Mouse (Mus musculus) MEL (cell line): Measurements from ENCODE around the gene Adap2. TPM values are rescaled to one million over a fixed set of nuclear protein-coding genes. Genes with fewer than 3 reads are reported as not detected.

Experiments used
- DNase-seq: peaks from one replicate; pipeline ENCODE4 v3.0.0; 2011; ENCODE audit warnings: low read depth, low spot score
- H3K27ac ChIP-seq: 2 replicates; pipeline ENCODE4 v1.5.1; 2012; ENCODE audit warnings: low read depth, mild to moderate bottlenecking, control low read depth, low read length, moderate library complexity; ENCODE audit not compliant: control insufficient read depth
- H3K27me3 ChIP-seq, 2 experiments: fragments of 150-350 bp in 1 of 2; sonication (generic) in 1 of 2; 2 replicates each; pipeline ENCODE4 v1.6.1; 2012; ENCODE audit warnings: low read length in 2 of 2, mild to moderate bottlenecking in 2 of 2, improper control_type of control experiment in 1 of 2, moderate library complexity in 1 of 2; ENCODE audit not compliant: insufficient read depth in 2 of 2, control insufficient read depth in 1 of 2
- H3K36me3 ChIP-seq, 2 experiments: 2 replicates each; pipeline ENCODE4 v1.6.1; 2012 to 2014; ENCODE audit warnings: low read length in 2 of 2, improper control_type of control experiment in 1 of 2, inconsistent platforms in 1 of 2, mild to moderate bottlenecking in 1 of 2; ENCODE audit not compliant: insufficient read depth in 2 of 2, control insufficient read depth in 1 of 2
- H3K4me1 ChIP-seq, 2 experiments: fragments of 150-350 bp in 1 of 2; sonication (generic) in 1 of 2; 2 replicates each; pipeline ENCODE4 v1.6.1; 2012; ENCODE audit warnings: low read length in 2 of 2, improper control_type of control experiment in 1 of 2, mild to moderate bottlenecking in 1 of 2; ENCODE audit not compliant: insufficient read depth in 2 of 2, control insufficient read depth in 1 of 2
- H3K4me3 ChIP-seq, 2 experiments: fragments of 150-350 bp in 1 of 2; sonication (generic) in 1 of 2; 2 replicates each; pipeline ENCODE4 v1.5.1; 2012; ENCODE audit warnings: low read depth in 2 of 2, low read length in 2 of 2, mild to moderate bottlenecking in 2 of 2, moderate library complexity in 2 of 2, control low read depth in 1 of 2, improper control_type of control experiment in 1 of 2; ENCODE audit not compliant: control insufficient read depth in 1 of 2, insufficient read depth in 1 of 2
- H3K79me2 ChIP-seq: 2 replicates; pipeline ENCODE4 v1.6.1; 2012; ENCODE audit warnings: mild to moderate bottlenecking, low read length, moderate library complexity; ENCODE audit not compliant: control insufficient read depth, poor library complexity, insufficient read depth
- H3K9ac ChIP-seq: 2 replicates; pipeline ENCODE4 v1.6.1; 2012; ENCODE audit warnings: low read depth, mild to moderate bottlenecking, control low read depth, low read length, moderate library complexity; ENCODE audit not compliant: control insufficient read depth, poor library complexity, severe bottlenecking
- H3K9me3 ChIP-seq: fragments of 150-350 bp; sonication (generic); replicated peaks from 2 replicates; pipeline ENCODE4 v1.6.1; 2012; ENCODE audit warnings: mild to moderate bottlenecking, low read length, improper control_type of control experiment, moderate library complexity; ENCODE audit not compliant: insufficient read depth
- BHLHE40 ChIP-seq: IDR thresholded peaks from 2 replicates; pipeline ENCODE4 v1.6.1; 2012; ENCODE audit warnings: low read depth, mild to moderate bottlenecking, inconsistent platforms, low read length, improper control_type of control experiment, borderline replicate concordance
- CHD1 ChIP-seq: IDR thresholded peaks from 2 replicates; pipeline ENCODE4 v1.6.1; 2012; ENCODE audit warnings: low read depth, mild to moderate bottlenecking, inconsistent platforms, low read length, improper control_type of control experiment
- CHD2 ChIP-seq: IDR thresholded peaks from 2 replicates; pipeline ENCODE4 v1.6.1; 2011; ENCODE audit warnings: low read length, improper control_type of control experiment
- CTCF ChIP-seq, 3 experiments: IDR thresholded peaks in 2 of 3; conservative IDR thresholded peaks in 1 of 3; 2 replicates each; pipeline ENCODE4 v1.5.1; 2011 to 2012; ENCODE audit warnings: low read length in 3 of 3, low read depth in 2 of 3, mild to moderate bottlenecking in 2 of 3, improper control_type of control experiment in 1 of 3, inconsistent platforms in 1 of 3, mixed read lengths in 1 of 3, moderate library complexity in 1 of 3; ENCODE audit not compliant: control insufficient read depth in 1 of 3, insufficient read depth in 1 of 3, poor library complexity in 1 of 3, severe bottlenecking in 1 of 3
- E2F4 ChIP-seq: IDR thresholded peaks from 2 replicates; pipeline ENCODE4 v1.6.1; 2011; ENCODE audit warnings: low read depth, low read length, improper control_type of control experiment, borderline replicate concordance
- ELF1 ChIP-seq: IDR thresholded peaks from 2 replicates; pipeline ENCODE4 v1.6.1; 2014; ENCODE audit warnings: low read depth, mild to moderate bottlenecking, inconsistent platforms, low read length, improper control_type of control experiment, moderate library complexity
- ETS1 ChIP-seq: IDR thresholded peaks from 2 replicates; pipeline ENCODE4 v1.6.1; 2012; ENCODE audit warnings: low read depth, mild to moderate bottlenecking, inconsistent platforms, low read length, improper control_type of control experiment, moderate library complexity
- GABPA ChIP-seq: IDR thresholded peaks from 2 replicates; pipeline ENCODE4 v1.6.1; 2012; ENCODE audit warnings: low read depth, mild to moderate bottlenecking, inconsistent platforms, low read length, improper control_type of control experiment, moderate library complexity
- GATA1 ChIP-seq: IDR thresholded peaks from 2 replicates; pipeline ENCODE4 v1.6.1; 2011; ENCODE audit warnings: low read depth, low read length, improper control_type of control experiment
- HCFC1 ChIP-seq: IDR thresholded peaks from 2 replicates; pipeline ENCODE4 v1.6.1; 2012; ENCODE audit warnings: low read depth, mild to moderate bottlenecking, inconsistent platforms, low read length, improper control_type of control experiment, moderate library complexity
- JUND ChIP-seq: IDR thresholded peaks from 2 replicates; pipeline ENCODE4 v1.6.1; 2011; ENCODE audit warnings: low read depth, mild to moderate bottlenecking, improper control_type of control experiment, low read length
- KAT2A ChIP-seq: conservative IDR thresholded peaks from 2 replicates; pipeline ENCODE4 v1.6.1; 2012; ENCODE audit warnings: low read depth, low read length, improper control_type of control experiment, inconsistent platforms
- MAFK ChIP-seq: IDR thresholded peaks from 2 replicates; pipeline ENCODE4 v1.6.1; 2011; ENCODE audit warnings: low read depth, mild to moderate bottlenecking, low read length, improper control_type of control experiment, borderline replicate concordance
- MAX ChIP-seq: IDR thresholded peaks from 2 replicates; pipeline ENCODE4 v1.6.1; 2011; ENCODE audit warnings: low read length, improper control_type of control experiment
- MEF2A ChIP-seq: IDR thresholded peaks from 2 replicates; pipeline ENCODE4 v1.6.1; 2014; ENCODE audit warnings: low read depth, mild to moderate bottlenecking, inconsistent platforms, low read length, improper control_type of control experiment; ENCODE audit not compliant: poor library complexity, insufficient replicate concordance, severe bottlenecking; ENCODE audit errors: extremely low read depth
- MYB ChIP-seq: IDR thresholded peaks from 2 replicates; pipeline ENCODE4 v1.6.1; 2011; ENCODE audit warnings: mild to moderate bottlenecking, low read depth, low read length, improper control_type of control experiment
- MYC ChIP-seq: IDR thresholded peaks from 2 replicates; pipeline ENCODE4 v1.6.1; 2011; ENCODE audit warnings: low read depth, mild to moderate bottlenecking, low read length, improper control_type of control experiment, moderate library complexity
- POLR2AphosphoS2 ChIP-seq: IDR thresholded peaks from 2 replicates; pipeline ENCODE4 v1.6.1; 2011; ENCODE audit warnings: low read length, improper control_type of control experiment
- POLR2AphosphoS5 ChIP-seq: IDR thresholded peaks from 2 replicates; pipeline ENCODE4 v1.6.1; 2012; ENCODE audit warnings: low read depth, borderline replicate concordance, mild to moderate bottlenecking, inconsistent platforms, low read length, moderate library complexity, mixed read lengths
- SMC3 ChIP-seq: IDR thresholded peaks from 2 replicates; pipeline ENCODE4 v1.6.1; 2011; ENCODE audit warnings: low read depth, low read length, improper control_type of control experiment
- TBP ChIP-seq: IDR thresholded peaks from 2 replicates; pipeline ENCODE4 v1.8.0; 2011; ENCODE audit warnings: low read depth, low read length, improper control_type of control experiment
- TCF12 ChIP-seq: IDR thresholded peaks from 2 replicates; pipeline ENCODE4 v1.6.1; 2014; ENCODE audit warnings: low read depth, mild to moderate bottlenecking, inconsistent platforms, low read length, improper control_type of control experiment, moderate library complexity
- UBTF ChIP-seq: IDR thresholded peaks from 2 replicates; pipeline ENCODE4 v1.6.1; 2012; ENCODE audit warnings: low read depth, mild to moderate bottlenecking, inconsistent platforms, low read length, improper control_type of control experiment, moderate library complexity, borderline replicate concordance; ENCODE audit not compliant: insufficient read depth
- USF1 ChIP-seq: IDR thresholded peaks from 2 replicates; pipeline ENCODE4 v1.6.1; 2014; ENCODE audit warnings: low read depth, mild to moderate bottlenecking, inconsistent platforms, low read length, improper control_type of control experiment, moderate library complexity
- ZKSCAN1 ChIP-seq: IDR thresholded peaks from 2 replicates; pipeline ENCODE4 v1.6.1; 2012; ENCODE audit warnings: low read depth, mild to moderate bottlenecking, inconsistent platforms, low read length, improper control_type of control experiment, moderate library complexity
- ZMIZ1 ChIP-seq: IDR thresholded peaks from 2 replicates; pipeline ENCODE4 v1.6.1; 2012; ENCODE audit warnings: low read depth, mild to moderate bottlenecking, inconsistent platforms, low read length, improper control_type of control experiment, moderate library complexity
- polyA plus RNA-seq, 2 experiments: library from polyadenylated mRNA; stranded (reverse) in 1 of 2; unstranded in 1 of 2; fragments of >175 nt in 1 of 2; fragments of >200 nt in 1 of 2; gene quantifications; 2 replicates each; pipeline versions ENCODE4 v1.2.1 to v1.2.4; 2012; ENCODE audit warnings: low replicate concordance in 2 of 2, low read depth in 1 of 2; ENCODE audit not compliant: insufficient read length in 2 of 2, insufficient read depth in 1 of 2, missing spikeins in 1 of 2
- total RNA-seq: library from RNA; depleted of rRNA; stranded (reverse); fragments of 300-350 nt; gene quantifications from 2 replicates; pipeline ENCODE4 v1.2.3, GENCODE M21; 2012

Adap2 gene
- total and polyA plus RNA-seq, 3 experiments = not detected

- Histone ChIP-seq H3K9ac (no peak overlapping the region), H3K27me3 (peaks cover 2 to 4% of the 10 kb centered on the region in 2 experiments; a peak in 2 of 4 replicates), H3K9me3 (no peaks in the 10 kb centered on the region), H3K79me2 (no peaks in the 10 kb centered on the region), H3K4me1 (no peaks in the 10 kb centered on the region), H3K36me3 (no peaks in the 10 kb centered on the region), H3K4me3 (no peak overlapping the region), H3K27ac (no peak overlapping the region)
- TF ChIP-seq SMC3 = no peak
- no peak for TF ChIP-seq CTCF (IDR thresholded peaks at IDR 0.05 in 2 of 3, conservative IDR thresholded peaks at IDR 0.05 in 1 of 3; ENCODE audit: control insufficient read depth in 1 of 3, insufficient read depth in 1 of 3, low read depth in 2 of 3, low read length in 3 of 3, poor library complexity in 1 of 3, severe bottlenecking in 1 of 3)
- no peak for TF ChIP-seq TCF12
- no peak for TF ChIP-seq ELF1
- TF ChIP-seq MYB = no peak
- no peak for TF ChIP-seq CHD1
- no peak for TF ChIP-seq JUND
- no peak for TF ChIP-seq ZMIZ1
- no peak for TF ChIP-seq HCFC1
- no peak for TF ChIP-seq CHD2
- TF ChIP-seq ETS1 = no peak
- no peak for TF ChIP-seq MEF2A
- no peak for TF ChIP-seq KAT2A
- TF ChIP-seq GATA1 = no peak
- no peak for TF ChIP-seq BHLHE40
- no peak for TF ChIP-seq MAFK
- no peak for TF ChIP-seq MYC
- no peak for DNase-seq
Measured at GRCm38 (mm10) chr11:80154501-80154900, 596 bp downstream of the Adap2 start.

GRCm38 (mm10) chr11:80155541-80155940 is 1.6 kb downstream of the Adap2 start:
- TF ChIP-seq ELF1 (no peak), ZKSCAN1 (no peak), MYC (no peak), GABPA (no peak), E2F4 (no peak), CTCF (IDR thresholded peaks at IDR 0.05 in 2 of 3, conservative IDR thresholded peaks at IDR 0.05 in 1 of 3; ENCODE audit: control insufficient read depth in 1 of 3, insufficient read depth in 1 of 3, low read depth in 2 of 3, low read length in 3 of 3, poor library complexity in 1 of 3, severe bottlenecking in 1 of 3) (no peak), TBP (no peak), POLR2AphosphoS2 (no peak), POLR2AphosphoS5 (no peak), MAX (no peak), ZMIZ1 (no peak), USF1 (no peak), UBTF (no peak), SMC3 (no peak)
- peaks cover 2 to 4% of the 10 kb centered on the region in 2 experiments; a peak in 2 of 4 replicates for H3K27me3 ChIP-seq
- no peak for DNase-seq
- no peaks in the 10 kb centered on the region for H3K4me1 ChIP-seq
- no peak overlapping the region for H3K9ac ChIP-seq
- no peaks in the 10 kb centered on the region for H3K79me2 ChIP-seq
- no peaks in the 10 kb centered on the region for H3K36me3 ChIP-seq
- H3K9me3 ChIP-seq = no peaks in the 10 kb centered on the region
- no peak overlapping the region for H3K27ac ChIP-seq
- no peak overlapping the region for H3K4me3 ChIP-seq
